Mouse (Mus musculus) telencephalon, adult 2 months (tissue): Measurements from ENCODE around the gene Pparg.

Experiments used
- DNase-seq: peaks from one replicate; pipeline ENCODE4 v3.0.0-alpha.2; 2011; ENCODE audit warnings: low read depth, low spot score

The Pparg gene

GRCm38 (mm10) chr6:115504915-115505314, 144.2 kb downstream of the Pparg start:
- DNase-seq = peak; percentile 32

GRCm38 (mm10) chr6:115506425-115506824, 145.7 kb downstream of the Pparg start:
- DNase-seq = no peak

GRCm38 (mm10) chr6:115511447-115511846, 150.7 kb downstream of the Pparg start:
- DNase-seq = no peak

GRCm38 (mm10) chr6:115513207-115513606, 152.5 kb downstream of the Pparg start:
- no peak for DNase-seq

- DNase-seq = peak; percentile 36
These were observed 157.2 kb downstream of the Pparg start for GRCm38 (mm10) chr6:115517904-115518303.

GRCm38 (mm10) chr6:115518352-115518751, 157.6 kb downstream of the Pparg start:
- DNase-seq = no peak

- DNase-seq = no peak
These were observed 158.5 kb downstream of the Pparg start for GRCm38 (mm10) chr6:115519275-115519699.

- no peak for DNase-seq
These were observed 161.2 kb downstream of the Pparg start for GRCm38 (mm10) chr6:115521923-115522322.

- DNase-seq = no peak
These were observed 162.0 kb downstream of the Pparg start for GRCm38 (mm10) chr6:115522691-115523146.

- peak; percentile 55 for DNase-seq
These were observed 162.4 kb downstream of the Pparg start for GRCm38 (mm10) chr6:115523201-115523600.

GRCm38 (mm10) chr6:115524449-115524990, 163.8 kb downstream of the Pparg start:
- DNase-seq = no peak

- DNase-seq = no peak
These were observed 166.7 kb downstream of the Pparg start for GRCm38 (mm10) chr6:115527418-115527817.

- no peak for DNase-seq
These were observed 167.6 kb downstream of the Pparg start for GRCm38 (mm10) chr6:115528372-115528771.

GRCm38 (mm10) chr6:115534617-115535016, 173.9 kb downstream of the Pparg start:
- no peak for DNase-seq

GRCm38 (mm10) chr6:115536169-115536568, 175.4 kb downstream of the Pparg start:
- DNase-seq = no peak

- peak; percentile 42 for DNase-seq
These were observed 178.1 kb downstream of the Pparg start for GRCm38 (mm10) chr6:115538645-115539429.
